Mouse (Mus musculus): Measurements from ENCODE around the gene Pklr. TPM values are rescaled to one million over a fixed set of nuclear protein-coding genes. Genes with fewer than 3 reads are reported as not detected.

Gene Pklr
- total RNA-seq (2021) = under 1 TPM; 0.14 to 0.66 TPM

GRCm38 (mm10) chr3:89135958-89136357, at the start of gene Pklr:
Pklr (plus strand) TSS chr3:89136142.
- intact Hi-C loops (cut with DNase I) = no loop called here
- no peak for DNase-seq

- peak; percentile 88 for DNase-seq
- intact Hi-C loops (cut with DNase I) = no loop called here
These were observed 48.4 kb upstream of the Pklr start for GRCm38 (mm10) chr3:89087338-89088110.

- no peak for DNase-seq
- intact Hi-C loops (cut with DNase I) = no loop called here
These were observed 47.0 kb upstream of the Pklr start for GRCm38 (mm10) chr3:89088974-89089373.

- DNase-seq = peak; percentile 72
These were observed 45.9 kb upstream of the Pklr start for GRCm38 (mm10) chr3:89089882-89090591.

GRCm38 (mm10) chr3:89090694-89091655, 45.0 kb upstream of the Pklr start:
- peak; percentile 84 for DNase-seq
- intact Hi-C loops (cut with DNase I) = loop anchor here (5.0 kb wide), 2 partner anchors 66 to 121 kb away; no protein-coding TSS in a partner anchor

More at GRCm38 (mm10) chr3:89089882-89090591, 45.9 kb upstream of the Pklr start:
- intact Hi-C loops (cut with DNase I) = loop anchor here (5.0 kb wide), 2 partner anchors 67 to 122 kb away; no protein-coding TSS in a partner anchor

- no peak for DNase-seq
- intact Hi-C loops (cut with DNase I) = loop anchor here (5.0 kb wide), 2 partner anchors 65 to 120 kb away; no protein-coding TSS in a partner anchor
These were observed 44.0 kb upstream of the Pklr start for GRCm38 (mm10) chr3:89091811-89092508.

GRCm38 (mm10) chr3:89092509-89093090, 43.3 kb upstream of the Pklr start:
- intact Hi-C loops (cut with DNase I) = loop anchor here (5.0 kb wide), 2 partner anchors 65 to 120 kb away; no protein-coding TSS in a partner anchor
- DNase-seq = no peak

GRCm38 (mm10) chr3:89093175-89093574, 42.8 kb upstream of the Pklr start, which contains the start of gene Rusc1:
Rusc1 (minus strand) TSS chr3:89093311.
- peak; percentile 92 for DNase-seq
- intact Hi-C loops (cut with DNase I) = loop anchor here (5.0 kb wide), 2 partner anchors 64 to 119 kb away; no protein-coding TSS in a partner anchor

- no peak for DNase-seq
- intact Hi-C loops (cut with DNase I) = loop anchor here (5.0 kb wide), 2 partner anchors 63 to 118 kb away; no protein-coding TSS in a partner anchor
These were observed 41.9 kb upstream of the Pklr start for GRCm38 (mm10) chr3:89094021-89094420.

GRCm38 (mm10) chr3:89100811-89101210, 35.1 kb upstream of the Pklr start, which contains the start of gene Gm43738:
Gm43738 (minus strand) TSS chr3:89101099.
- intact Hi-C loops (cut with DNase I) = no loop called here
- DNase-seq = peak; percentile 38

- intact Hi-C loops (cut with DNase I) = no loop called here
- peak; percentile 41 for DNase-seq
These were observed 34.5 kb upstream of the Pklr start for GRCm38 (mm10) chr3:89101459-89101811.

GRCm38 (mm10) chr3:89101812-89102494, 34.0 kb upstream of the Pklr start, which contains the start of gene Fdps:
Fdps (minus strand) TSS chr3:89101959.
- DNase-seq = peak; percentile 96
- intact Hi-C loops (cut with DNase I) = no loop called here

- no peak for DNase-seq
- intact Hi-C loops (cut with DNase I) = no loop called here
These were observed 33.2 kb upstream of the Pklr start for GRCm38 (mm10) chr3:89102495-89103290.

- intact Hi-C loops (cut with DNase I) = no loop called here
These were observed 32.7 kb upstream of the Pklr start for GRCm38 (mm10) chr3:89103291-89103595.

GRCm38 (mm10) chr3:89106881-89107280, 29.1 kb upstream of the Pklr start:
- intact Hi-C loops (cut with DNase I) = no loop called here
- DNase-seq = no peak

More at GRCm38 (mm10) chr3:89103291-89103595, 32.7 kb upstream of the Pklr start:
- DNase-seq = no peak

GRCm38 (mm10) chr3:89107545-89107944, 28.4 kb upstream of the Pklr start:
- intact Hi-C loops (cut with DNase I) = no loop called here
- no peak for DNase-seq

GRCm38 (mm10) chr3:89108146-89108545, 27.8 kb upstream of the Pklr start:
- intact Hi-C loops (cut with DNase I) = no loop called here
- DNase-seq = no peak

GRCm38 (mm10) chr3:89113058-89113457, 22.9 kb upstream of the Pklr start:
- intact Hi-C loops (cut with DNase I) = no loop called here
- no peak for DNase-seq

Data from left cerebral cortex, postnatal 4 days (tissue).